Mouse (Mus musculus): ENCODE measurements around the gene Ndufaf2.

DNA sequence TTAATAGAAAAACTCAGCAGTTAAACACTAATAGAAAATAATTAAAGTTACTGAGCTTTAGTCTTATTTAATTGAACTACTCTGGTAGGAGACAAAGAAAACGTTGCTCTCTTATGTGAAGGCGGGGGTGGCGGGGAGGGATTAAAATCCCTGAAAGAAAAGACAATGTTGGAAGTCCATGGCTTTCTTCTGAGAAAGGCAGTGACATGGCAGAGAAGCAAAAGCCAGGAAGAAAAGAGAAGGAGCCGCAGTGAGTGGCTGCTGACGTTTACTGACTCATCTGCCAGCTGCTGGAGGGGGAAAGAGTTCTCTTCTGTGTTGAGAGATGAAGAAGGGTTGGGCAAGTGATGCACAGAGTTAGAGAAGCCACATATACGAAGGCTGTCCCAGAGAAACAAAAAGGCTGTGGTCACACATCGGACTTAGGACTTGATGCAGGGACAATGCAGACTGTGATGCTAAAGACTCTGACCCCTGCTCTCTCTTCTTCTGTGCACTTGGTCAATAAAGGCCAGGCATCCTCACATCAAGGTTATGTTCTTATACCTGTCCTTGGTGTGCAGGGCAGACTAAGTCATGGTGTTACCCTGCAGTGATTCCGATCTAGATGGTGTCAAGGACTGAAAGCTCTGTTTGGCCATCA, 97.4 kb downstream of the Ndufaf2 start:
- TF ChIP-seq CTCF (IDR thresholded peaks at IDR 0.05) (no peak), POLR2A (IDR thresholded peaks at IDR 0.05; ENCODE audit: insufficient read depth, low read depth, low read length) (no peak)

Data from heart, adult 2 months (tissue).